Mouse (Mus musculus): Measurements from ENCODE around the gene Smyd1. TPM values are rescaled to one million over a fixed set of nuclear protein-coding genes. Genes with fewer than 3 reads are reported as not detected.
"Not testable (repeated sequence)": the region's sequence is repeated elsewhere in the genome, so short reads cannot be mapped to it uniquely, and the experiment has no call there.

Smyd1 gene
- total and polyA plus RNA-seq, 3 experiments: 0.09 to 0.41 TPM; not detected in 1

- DNase-seq: no peak
Measured at GRCm38 (mm10) chr6:71324816-71325215, 2.8 kb upstream of the Smyd1 start.

GRCm38 (mm10) chr6:71322491-71322921, 473 bp upstream of the Smyd1 start, which contains the start of gene Cd8b1:
TSS of gene Cd8b1 (plus strand) at chr6:71322788.
- no peak for DNase-seq

- no peak for DNase-seq
Measured at GRCm38 (mm10) chr6:71307486-71307885, 14.5 kb downstream of the Smyd1 start.

GRCm38 (mm10) chr6:71302097-71302731, 19.8 kb downstream of the Smyd1 start:
- DNase-seq: no peak

- peak; percentile 8 for DNase-seq
Measured at GRCm38 (mm10) chr6:71298751-71299150, 23.3 kb downstream of the Smyd1 start.

GRCm38 (mm10) chr6:71298051-71298450, 24.0 kb downstream of the Smyd1 start:
- DNase-seq: no peak

GRCm38 (mm10) chr6:71295303-71295702, 26.7 kb downstream of the Smyd1 start:
- no peak for DNase-seq

GRCm38 (mm10) chr6:71293509-71293908, 28.5 kb downstream of the Smyd1 start:
- no peak for DNase-seq

- DNase-seq: peak; percentile 14
Measured at GRCm38 (mm10) chr6:71279418-71279817, 42.6 kb downstream of the Smyd1 start.

GRCm38 (mm10) chr6:71274621-71275020, 47.4 kb downstream of the Smyd1 start:
- no peak for DNase-seq

GRCm38 (mm10) chr6:71273715-71274114, 48.3 kb downstream of the Smyd1 start:
- no peak for DNase-seq

- no peak for DNase-seq
Measured at GRCm38 (mm10) chr6:71272316-71272741, 49.7 kb downstream of the Smyd1 start.

GRCm38 (mm10) chr6:71271389-71272315, 50.4 kb downstream of the Smyd1 start, which contains the start of gene Krcc1:
TSS of gene Krcc1 (plus strand) at chr6:71271677.
- DNase-seq: peak; percentile 99

- DNase-seq: no peak
Measured at GRCm38 (mm10) chr6:71271057-71271388, 51.0 kb downstream of the Smyd1 start.

- DNase-seq: peak; percentile 62
Measured at GRCm38 (mm10) chr6:71270301-71271056, 51.6 kb downstream of the Smyd1 start.

- DNase-seq: not testable (repeated sequence)
Measured at GRCm38 (mm10) chr6:71269686-71270050, 52.4 kb downstream of the Smyd1 start.

GRCm38 (mm10) chr6:71268929-71269685, 52.9 kb downstream of the Smyd1 start:
- DNase-seq: peak; percentile 10

- not testable (repeated sequence) for DNase-seq
Measured at GRCm38 (mm10) chr6:71267603-71268002, 54.4 kb downstream of the Smyd1 start.

- DNase-seq: no peak
Measured at GRCm38 (mm10) chr6:71262142-71262833, 59.7 kb downstream of the Smyd1 start.

- no peak for DNase-seq
Measured at GRCm38 (mm10) chr6:71261060-71261459, 61.0 kb downstream of the Smyd1 start.

- no peak for DNase-seq
Measured at GRCm38 (mm10) chr6:71260051-71260640, 61.9 kb downstream of the Smyd1 start.

All from adrenal gland, adult 2 months (tissue).